Mouse (Mus musculus) G1E (cell line): Measurements from ENCODE around the gene Ppil4.

Experiments used
- CTCF ChIP-seq: IDR thresholded peaks from 2 replicates; pipeline ENCODE4 v1.5.1; 2012; ENCODE audit warnings: low read depth, low read length, inconsistent platforms, mixed read lengths
- POLR2AphosphoS5 ChIP-seq: IDR thresholded peaks from 2 replicates; pipeline ENCODE4 v1.6.1; 2012; ENCODE audit warnings: low read depth, low read length, inconsistent platforms; ENCODE audit not compliant: insufficient replicate concordance
- TAL1 ChIP-seq: conservative IDR thresholded peaks from 2 replicates; pipeline ENCODE4 v1.6.1; 2012; ENCODE audit warnings: low read depth, low read length, inconsistent platforms, mixed read lengths

DNA sequence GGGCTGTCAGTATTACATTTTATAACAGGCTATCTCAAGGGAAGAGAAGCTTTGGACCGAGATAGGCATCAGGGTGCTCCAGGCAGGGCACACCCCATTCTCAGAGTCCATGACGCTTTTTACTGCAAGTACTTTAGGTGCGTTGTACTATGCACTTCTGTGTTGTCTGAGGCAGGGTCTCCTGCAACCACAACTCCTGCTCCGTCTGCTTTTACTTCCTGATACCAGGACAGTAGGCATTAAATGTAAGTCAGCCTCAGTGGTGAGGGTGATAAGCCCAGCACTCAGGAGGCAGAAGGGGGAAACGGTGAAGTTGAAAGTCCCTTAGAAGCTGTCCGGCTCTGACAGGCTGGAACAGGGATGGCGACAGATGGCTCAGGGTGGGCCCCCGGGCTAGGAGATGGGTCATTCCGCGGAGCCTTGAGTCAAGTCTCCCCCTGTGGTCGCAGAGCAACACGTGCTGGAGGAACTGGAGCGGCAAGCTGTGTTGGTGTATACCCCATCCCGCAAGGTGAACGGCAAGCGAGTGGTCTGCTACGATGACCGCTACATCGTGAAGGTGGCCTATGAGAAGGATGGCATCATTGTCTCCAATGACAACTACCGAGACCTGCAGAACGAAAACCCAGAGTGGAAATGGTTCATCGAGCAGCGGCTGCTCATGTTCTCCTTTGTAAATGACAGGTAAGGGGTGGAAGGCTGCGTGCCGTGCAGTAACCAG is 69.4 kb downstream of the Ppil4 start:
- TF ChIP-seq POLR2AphosphoS5: no peak
- no peak for TF ChIP-seq CTCF
- TF ChIP-seq TAL1: no peak
